Mouse (Mus musculus) heart, adult 8-10 months (tissue): ENCODE data around the gene Yy1. TPM values are rescaled to one million over a fixed set of nuclear protein-coding genes. Genes with fewer than 3 reads are reported as not detected.
"Not testable (repeated sequence)": the region's sequence is repeated elsewhere in the genome, so short reads cannot be mapped to it uniquely, and the experiment has no call there.

Source experiments
- DNase-seq: peaks from one replicate; pipeline ENCODE4 v3.0.0; 2022; ENCODE audit warnings: low spot score
- total RNA-seq, 4 experiments: library from RNA; stranded (reverse); gene quantifications; 2 replicates each; pipeline ENCODE4 v1.2.4; 2022

Yy1 gene
- total RNA-seq, 4 experiments from 2014 or later: 24.8 to 34.8 (median 28.6) TPM

- no peak for DNase-seq
Measured at GRCm38 (mm10) chr12:108826282-108826957, 33.6 kb downstream of the Yy1 start.

- no peak for DNase-seq
Measured at GRCm38 (mm10) chr12:108826958-108827535, 34.3 kb downstream of the Yy1 start.

GRCm38 (mm10) chr12:108827641-108828040 is 34.9 kb downstream of the Yy1 start:
- DNase-seq: no peak

GRCm38 (mm10) chr12:108829636-108830035 is 36.9 kb downstream of the Yy1 start:
- DNase-seq: no peak

- DNase-seq: no peak
Measured at GRCm38 (mm10) chr12:108830358-108830757, 37.6 kb downstream of the Yy1 start.

GRCm38 (mm10) chr12:108831966-108832643 is 39.3 kb downstream of the Yy1 start:
- DNase-seq: no peak

- no peak for DNase-seq
Measured at GRCm38 (mm10) chr12:108832851-108833250, 40.1 kb downstream of the Yy1 start.

GRCm38 (mm10) chr12:108833408-108833807 is 40.6 kb downstream of the Yy1 start:
- no peak for DNase-seq

GRCm38 (mm10) chr12:108834337-108834736 is 41.6 kb downstream of the Yy1 start:
- DNase-seq: no peak

GRCm38 (mm10) chr12:108834786-108835185 is 42.0 kb downstream of the Yy1 start:
- no peak for DNase-seq

- no peak for DNase-seq
Measured at GRCm38 (mm10) chr12:108835208-108835839, 42.6 kb downstream of the Yy1 start.

- DNase-seq: peak; percentile 95
Measured at GRCm38 (mm10) chr12:108835840-108836409, 43.2 kb downstream of the Yy1 start, which contains the start of the genes Slc25a29 and Slc25a47. TSS of gene Slc25a29 (minus strand) at chr12:108835883. TSS of gene Slc25a47 (plus strand) at chr12:108836046.

- no peak for DNase-seq
Measured at GRCm38 (mm10) chr12:108836722-108837121, 43.9 kb downstream of the Yy1 start.

- DNase-seq: no peak
Measured at GRCm38 (mm10) chr12:108841181-108841580, 48.4 kb downstream of the Yy1 start.

- no peak for DNase-seq
Measured at GRCm38 (mm10) chr12:108842663-108843062, 49.9 kb downstream of the Yy1 start.

GRCm38 (mm10) chr12:108848033-108848432 is 55.3 kb downstream of the Yy1 start:
- not testable (repeated sequence) for DNase-seq

GRCm38 (mm10) chr12:108849488-108850022 is 56.8 kb downstream of the Yy1 start:
- no peak for DNase-seq

- DNase-seq: no peak
Measured at GRCm38 (mm10) chr12:108850129-108850528, 57.4 kb downstream of the Yy1 start.

- no peak for DNase-seq
Measured at GRCm38 (mm10) chr12:108850886-108851285, 58.1 kb downstream of the Yy1 start.

GRCm38 (mm10) chr12:108852822-108853221 is 60.0 kb downstream of the Yy1 start:
- DNase-seq: no peak

GRCm38 (mm10) chr12:108855081-108855480 is 62.3 kb downstream of the Yy1 start:
- no peak for DNase-seq

GRCm38 (mm10) chr12:108856186-108856585 is 63.4 kb downstream of the Yy1 start:
- DNase-seq: no peak
